Mouse (Mus musculus) urinary bladder, postnatal 36 days (tissue): Measurements from ENCODE around the gene Stt3a.

Source experiments
- DNase-seq, 2 experiments: peaks; one replicate each; pipeline ENCODE4 v3.0.0; 2022; ENCODE audit warnings: low spot score in 2 of 2, mixed read lengths in 1 of 2

The Stt3a gene

DNA sequence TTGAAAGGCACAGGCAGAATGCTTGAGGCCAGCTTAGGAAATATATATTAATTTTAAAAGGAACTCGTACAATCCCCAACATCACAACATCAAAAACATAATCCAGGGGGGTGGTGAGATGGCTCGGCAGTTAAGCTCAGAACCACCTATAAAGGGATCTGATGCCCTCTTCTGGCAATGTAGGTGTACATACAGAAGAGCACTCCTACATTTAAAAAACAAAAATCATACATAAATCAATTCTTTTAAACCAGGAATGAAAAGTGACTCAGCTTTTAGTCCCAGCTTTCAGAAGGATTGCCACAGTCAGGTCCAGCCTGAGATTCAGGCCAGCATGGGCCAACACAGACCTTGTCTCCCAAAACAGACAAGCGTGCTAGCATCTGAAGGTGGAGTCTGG, 50.9 kb downstream of the Stt3a start:
- DNase-seq, result no peak

DNA sequence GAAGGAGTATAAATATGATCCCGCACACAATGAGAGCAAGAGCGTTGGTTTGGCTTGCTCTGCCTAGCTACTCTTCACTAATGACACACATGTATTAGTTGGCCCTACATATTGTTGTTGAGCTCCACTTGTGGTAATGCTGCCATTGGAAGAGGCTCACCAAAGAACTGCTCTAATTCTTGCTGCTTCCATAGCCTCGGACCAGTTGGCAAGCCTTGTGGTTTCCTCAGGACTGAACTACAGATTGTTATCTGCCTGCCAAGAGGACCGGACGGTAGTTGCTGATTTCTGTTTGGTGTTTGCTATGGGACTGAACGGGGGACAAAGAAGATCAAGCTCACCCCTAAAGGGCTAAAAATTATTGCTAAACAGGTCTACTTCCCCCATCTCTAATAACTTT, 60.2 kb downstream of the Stt3a start:
- no peak for DNase-seq

DNA sequence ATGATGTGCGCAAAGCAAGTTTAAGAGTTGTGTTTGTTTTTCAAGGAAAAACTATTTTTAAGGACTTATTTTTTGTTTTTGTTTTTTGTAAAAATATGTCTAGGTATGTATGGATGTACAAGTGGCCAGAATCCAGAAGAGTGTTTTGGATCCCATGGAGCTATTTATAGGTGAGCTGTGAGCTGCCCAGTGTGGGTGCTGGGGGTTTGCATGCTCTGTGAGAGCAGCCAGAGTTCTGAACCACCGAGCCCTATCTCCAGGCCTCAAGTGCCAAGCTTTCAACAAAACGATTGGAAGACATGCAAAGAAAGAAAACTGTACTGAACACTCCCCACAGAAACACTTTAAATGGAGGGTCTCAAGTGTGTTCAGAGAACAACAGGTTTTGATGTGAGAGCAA, 61.6 kb downstream of the Stt3a start:
- DNase-seq, result no peak

DNA sequence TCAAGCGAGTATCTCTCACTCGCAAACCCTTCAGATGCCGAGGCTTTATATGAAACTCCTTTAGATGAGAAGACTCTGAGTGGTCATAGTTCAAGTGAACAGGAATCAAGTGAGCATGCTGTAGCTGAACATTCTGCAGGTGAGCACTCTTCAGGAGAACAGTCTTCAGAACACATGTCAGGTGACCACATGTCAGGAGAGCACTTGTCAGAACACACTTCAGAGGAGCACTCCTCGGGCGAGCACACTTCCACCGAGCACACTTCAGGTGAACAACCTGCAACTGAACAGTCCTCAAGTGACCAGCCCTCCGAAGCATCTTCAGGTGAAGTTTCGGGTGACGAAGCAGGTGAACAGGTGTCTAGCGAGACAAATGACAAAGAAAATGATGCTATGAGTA, 73.2 kb downstream of the Stt3a start:
- DNase-seq, result no peak

DNA sequence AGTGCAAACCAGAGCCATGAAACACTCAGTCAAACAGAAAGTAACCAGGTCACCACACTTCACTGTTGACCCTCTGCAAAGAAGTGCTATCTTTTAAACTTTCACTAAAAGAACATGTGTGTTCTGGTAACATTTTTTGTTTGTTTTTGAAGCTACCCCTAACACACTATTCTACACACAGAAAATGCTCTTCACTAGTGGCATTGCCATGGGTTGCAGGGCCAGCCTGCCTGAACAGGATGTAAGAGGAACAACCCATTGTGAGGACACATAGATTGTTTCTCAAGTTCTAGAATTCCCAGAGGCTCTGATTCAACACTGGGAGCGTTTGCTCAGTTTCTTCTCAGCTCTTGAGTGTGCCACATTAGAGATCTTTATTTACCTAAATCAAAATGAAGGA, 74.6 kb downstream of the Stt3a start, which contains the start of gene Acrv1:
TSS of gene Acrv1 (plus strand) at position 301 of the 400 bp plus-strand sequence.
- DNase-seq, result no peak

DNA sequence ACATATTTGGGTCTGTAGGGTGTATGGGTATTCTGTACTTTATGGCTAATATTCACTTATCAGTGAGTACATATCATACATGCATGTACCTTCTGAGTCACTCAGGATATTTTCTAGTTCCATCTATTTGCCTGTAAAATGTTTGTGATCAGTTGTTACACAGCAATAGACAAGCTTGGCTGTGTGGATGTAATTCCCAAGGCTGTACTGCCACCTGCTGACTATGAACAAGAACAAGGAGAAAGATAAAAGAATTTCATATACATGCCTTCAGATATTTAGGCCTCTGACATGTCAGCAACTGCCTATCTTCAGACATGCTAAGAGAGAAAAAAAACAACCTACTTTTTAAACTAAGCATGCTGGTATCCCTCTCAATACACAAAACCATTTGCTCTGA, 80.2 kb downstream of the Stt3a start:
- peak in 1 of 2 experiments; percentile 5 for DNase-seq

DNA sequence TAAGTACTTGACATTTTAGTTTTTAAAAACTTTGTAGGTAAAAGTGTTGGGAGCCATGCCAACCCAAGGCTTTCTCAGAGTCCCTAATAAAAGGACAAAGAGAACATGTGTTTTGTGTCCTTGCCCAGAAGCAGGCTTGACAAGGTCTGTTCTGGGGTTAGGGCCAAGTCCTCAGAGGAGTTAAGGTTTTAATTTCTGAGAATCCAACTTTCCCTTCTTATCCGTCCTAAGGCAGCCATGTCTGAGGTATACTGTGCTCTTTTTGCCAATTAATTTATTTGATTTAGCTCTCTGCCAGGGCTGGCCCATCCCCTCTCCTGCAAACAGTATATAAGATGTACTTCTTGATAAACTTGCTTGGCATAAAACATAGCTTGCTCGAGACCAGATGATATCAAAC, 86.1 kb downstream of the Stt3a start:
- peak; percentile 32 to 41 for DNase-seq
